Mouse (Mus musculus) layer of hippocampus, adult 2 months (tissue): ENCODE data around the gene Tmem74b. TPM values are rescaled to one million over a fixed set of nuclear protein-coding genes. Genes with fewer than 3 reads are reported as not detected.

Experiments
- DNase-seq, 2 experiments: peaks; one replicate each; pipeline ENCODE4 v3.0.0; 2022; ENCODE audit warnings: low spot score in 2 of 2
- H3K27ac ChIP-seq: fragments of 200-600 bp; 2 replicates; pipeline ENCODE4 v1.8.1; 2022
- H3K4me3 ChIP-seq: fragments of 200-600 bp; 2 replicates; pipeline ENCODE4 v1.8.1; 2022; ENCODE audit warnings: mild to moderate bottlenecking
- CTCF ChIP-seq: fragments of 200-600 bp; conservative IDR thresholded peaks from 2 replicates; pipeline ENCODE4 v1.8.1; 2022; ENCODE audit warnings: antibody characterized with exemption, mild to moderate bottlenecking, moderate library complexity
- total RNA-seq, 2 experiments: library from RNA; stranded (reverse); gene quantifications; 2 replicates each; pipeline ENCODE4 v1.2.3; 2021

Gene Tmem74b
- total RNA-seq, 2 experiments from 2014 or later: 4.5 to 5.3 TPM

DNA sequence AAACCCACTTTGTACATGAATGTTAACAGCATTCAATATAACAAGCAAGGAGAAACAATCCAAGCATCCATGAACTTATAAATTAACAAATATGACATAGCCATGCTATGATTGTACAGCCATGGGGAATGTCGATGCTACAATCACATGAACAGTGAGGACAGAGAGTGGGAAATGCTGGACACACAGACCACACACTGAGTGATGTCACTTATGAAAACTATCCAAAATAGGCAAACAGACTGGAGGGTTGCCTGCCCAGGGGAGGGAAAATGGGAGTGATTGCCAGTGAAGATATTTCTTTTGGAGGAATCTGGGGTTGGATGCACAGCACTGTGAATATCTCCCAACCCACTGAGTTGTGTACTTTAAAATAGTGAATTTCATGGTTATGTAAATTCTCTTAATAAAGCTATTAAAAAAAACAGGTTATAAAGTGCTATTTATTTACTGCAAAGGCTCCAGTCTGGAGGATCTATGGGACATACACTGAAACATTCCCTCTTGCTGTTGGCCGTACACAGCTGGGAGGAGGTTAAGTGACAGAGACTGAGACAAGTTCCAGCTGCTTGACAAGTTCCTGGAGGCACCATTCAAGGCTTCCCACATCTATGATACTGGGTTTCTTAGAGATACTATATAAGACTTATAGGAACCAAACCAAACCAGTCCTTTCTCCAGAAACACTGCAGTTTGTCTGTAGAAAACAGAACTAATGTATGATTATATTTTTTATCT lies 14.7 kb downstream of the Tmem74b start:
- H3K27ac ChIP-seq: no peak overlapping the region
- no peak for TF ChIP-seq CTCF
- H3K4me3 ChIP-seq: no peak overlapping the region
- no peak for DNase-seq

GRCm38 (mm10) chr2:151724094-151724493 lies 22.3 kb downstream of the Tmem74b start:
- TF ChIP-seq CTCF: no peak
- DNase-seq: no peak

DNA sequence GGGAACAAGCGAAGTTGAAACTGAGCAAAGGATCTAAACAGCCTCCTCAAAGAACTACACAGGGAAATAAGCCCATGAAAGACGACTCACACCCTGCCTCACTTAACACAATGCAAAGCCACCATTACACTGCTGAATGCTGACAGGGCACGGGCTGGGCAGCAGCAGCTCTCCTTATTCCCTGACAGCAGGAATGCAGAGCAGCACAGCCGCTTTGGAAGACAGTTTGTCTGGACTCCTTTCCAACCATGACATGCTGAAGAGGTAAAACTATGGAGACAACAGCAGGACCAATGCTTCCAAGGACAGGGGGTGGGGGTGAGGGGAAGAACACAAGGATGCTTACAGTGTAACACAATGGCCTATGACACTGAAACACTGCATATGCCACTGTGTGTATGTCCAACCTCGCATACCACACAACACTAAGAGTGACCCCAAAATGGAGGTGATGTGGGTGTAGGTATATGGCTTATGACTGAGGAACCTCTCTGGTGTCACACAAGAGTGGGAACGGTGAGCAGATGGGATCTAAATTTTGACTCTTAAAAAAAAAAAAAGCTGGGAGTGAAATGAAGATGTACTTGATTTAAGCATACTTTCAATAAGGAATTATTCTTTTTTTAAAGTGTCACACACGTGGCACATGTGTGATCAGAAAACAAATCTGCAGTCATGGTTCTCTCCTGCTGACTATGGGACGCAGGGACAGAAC lies 31.5 kb downstream of the Tmem74b start:
- no peak overlapping the region for H3K27ac ChIP-seq
- no peak for TF ChIP-seq CTCF
- DNase-seq: no peak
- no peak overlapping the region for H3K4me3 ChIP-seq

More at GRCm38 (mm10) chr2:151724094-151724493, 22.3 kb downstream of the Tmem74b start:
- no peak overlapping the region for H3K4me3 ChIP-seq
- no peak overlapping the region for H3K27ac ChIP-seq

GRCm38 (mm10) chr2:151735422-151735821 lies 33.6 kb downstream of the Tmem74b start:
- DNase-seq: no peak
- no peak overlapping the region for H3K4me3 ChIP-seq
- H3K27ac ChIP-seq: no peak overlapping the region
- TF ChIP-seq CTCF: no peak

DNA sequence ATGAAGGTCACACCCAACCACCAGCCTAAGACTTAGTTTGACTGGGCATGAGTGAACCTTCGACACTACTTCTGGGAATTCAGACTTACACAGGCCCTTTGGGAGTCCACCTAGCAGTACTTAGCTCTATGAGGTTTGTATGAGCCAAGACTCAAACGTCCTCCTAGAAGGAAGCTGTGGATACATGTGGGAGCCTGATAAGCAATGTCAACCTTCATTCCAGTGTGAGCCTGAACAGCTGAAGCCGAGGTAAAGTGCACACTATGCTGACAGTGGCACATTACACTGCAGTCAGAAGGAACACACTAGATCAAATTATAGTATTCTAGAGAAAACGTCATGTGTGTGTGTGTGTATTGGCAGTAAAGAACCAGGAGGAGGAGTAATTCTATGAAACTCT lies 36.7 kb downstream of the Tmem74b start:
- no peak overlapping the region for H3K4me3 ChIP-seq
- DNase-seq: no peak
- TF ChIP-seq CTCF: no peak
- no peak overlapping the region for H3K27ac ChIP-seq

- TF ChIP-seq CTCF: no peak
- no peak overlapping the region for H3K4me3 ChIP-seq
- H3K27ac ChIP-seq: no peak overlapping the region
- DNase-seq: no peak
Observed at GRCm38 (mm10) chr2:151739081-151739480, 37.3 kb downstream of the Tmem74b start.

DNA sequence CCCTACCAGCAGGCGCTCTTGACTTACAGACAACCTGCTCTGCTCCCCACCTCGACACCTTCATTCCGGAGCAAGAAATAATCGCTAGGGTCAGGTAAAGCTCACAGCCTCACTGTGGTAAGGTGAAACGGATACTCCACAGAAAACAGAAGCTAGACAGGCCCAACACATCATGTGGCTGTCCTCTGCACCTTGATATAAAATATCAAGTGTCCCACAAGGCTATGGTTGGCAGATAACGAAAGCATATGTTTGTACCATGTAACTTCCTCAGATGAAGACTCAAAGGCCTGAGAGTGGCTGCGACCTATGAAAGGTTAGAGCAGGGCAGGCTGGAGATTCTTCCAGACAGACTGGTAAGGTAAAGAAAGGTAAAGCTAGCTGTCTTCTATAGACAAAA lies 37.7 kb downstream of the Tmem74b start:
- TF ChIP-seq CTCF: no peak
- no peak for DNase-seq
- Histone ChIP-seq H3K4me3 (peak overlapping the region; percentile 68), H3K27ac (no peak overlapping the region)

GRCm38 (mm10) chr2:151740741-151741526 lies 39.1 kb downstream of the Tmem74b start:
- Histone ChIP-seq H3K4me3 (peak overlapping the region; percentile 68), H3K27ac (peak overlapping the region; percentile 82)
- TF ChIP-seq CTCF: 0 out of 2 replicates have a peak, but pooled peaks have one; percentile 2
- peak; percentile 86 to 90 for DNase-seq

- no peak overlapping the region for H3K4me3 ChIP-seq
- no peak for TF ChIP-seq CTCF
- H3K27ac ChIP-seq: no peak overlapping the region
- no peak for DNase-seq
Observed at GRCm38 (mm10) chr2:151742084-151742483, 40.3 kb downstream of the Tmem74b start.

DNA sequence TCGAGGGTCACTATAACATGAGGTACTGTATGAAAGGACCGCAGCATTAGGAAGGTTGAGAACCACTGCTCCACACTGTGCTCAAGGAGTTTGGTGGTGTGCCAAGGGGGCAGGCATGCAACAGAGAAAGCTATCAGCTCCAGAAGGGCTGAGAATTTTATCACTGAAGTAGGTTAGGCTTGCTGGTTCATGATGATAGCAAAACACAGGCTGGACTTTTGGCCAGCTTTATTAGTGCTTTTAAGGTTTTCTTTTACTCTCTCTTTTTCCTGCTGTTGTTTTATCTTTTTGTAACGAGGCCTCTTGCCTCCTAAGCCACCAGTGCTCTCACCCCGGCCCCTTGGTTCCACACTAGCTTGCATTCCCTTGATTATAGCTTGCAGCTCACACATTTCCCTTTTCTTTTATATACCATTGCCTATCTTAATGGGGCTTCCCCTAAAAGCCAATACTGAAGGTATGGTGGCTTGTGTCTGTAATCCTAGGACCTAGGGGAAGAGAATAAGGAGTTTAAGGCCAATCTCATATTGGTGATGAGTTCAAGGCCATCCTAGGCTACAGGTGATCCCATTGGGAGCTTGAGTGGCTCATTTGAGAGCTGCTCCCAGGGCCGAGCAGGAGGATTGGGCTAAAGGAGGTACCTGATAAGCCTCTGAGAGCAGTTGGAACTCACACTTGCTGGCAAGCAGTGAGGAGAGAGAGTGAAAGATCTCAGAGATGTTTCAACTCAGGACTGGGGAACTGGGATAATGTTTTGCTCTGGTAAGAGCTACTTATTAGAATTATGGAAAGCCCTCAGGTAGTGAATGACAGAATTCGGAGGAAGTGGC lies 41.3 kb downstream of the Tmem74b start:
- Histone ChIP-seq H3K4me3 (no peak overlapping the region), H3K27ac (no peak overlapping the region)
- TF ChIP-seq CTCF: no peak
- DNase-seq: no peak

DNA sequence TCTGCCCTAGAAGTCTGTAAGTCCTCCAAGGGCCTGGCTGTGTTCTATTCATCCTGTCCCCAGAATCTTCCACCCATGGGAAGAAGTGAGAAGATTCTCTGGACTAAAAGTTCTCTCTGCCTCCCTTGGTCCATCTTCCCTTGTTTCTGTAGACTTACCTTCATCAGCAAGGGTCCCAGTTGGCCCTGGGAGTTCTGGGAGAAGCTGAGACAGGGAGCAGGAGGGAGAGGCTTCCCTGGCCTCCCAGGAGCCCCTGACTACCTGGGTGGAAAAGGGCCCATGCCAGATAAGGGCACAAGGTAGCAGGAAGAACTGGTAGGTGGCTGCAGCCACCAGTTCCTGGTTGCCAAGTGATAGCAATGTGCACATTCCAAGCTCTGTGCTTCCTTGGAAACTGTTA lies 42.0 kb downstream of the Tmem74b start, which contains the start of gene Psmf1:
TSS of gene Psmf1 (minus strand) at position 342 of the 400 bp plus-strand sequence.
- Histone ChIP-seq H3K4me3 (no peak within 1 kb of the TSS), H3K27ac (no peak within 1 kb of the TSS)
- no peak for DNase-seq
- no peak for TF ChIP-seq CTCF
